Mouse (Mus musculus): ENCODE data around the gene Sbds. TPM values are rescaled to one million over a fixed set of nuclear protein-coding genes. Genes with fewer than 3 reads are reported as not detected.

Sbds gene
- polyA plus RNA-seq, 1 experiment, result 24.4 TPM

DNA sequence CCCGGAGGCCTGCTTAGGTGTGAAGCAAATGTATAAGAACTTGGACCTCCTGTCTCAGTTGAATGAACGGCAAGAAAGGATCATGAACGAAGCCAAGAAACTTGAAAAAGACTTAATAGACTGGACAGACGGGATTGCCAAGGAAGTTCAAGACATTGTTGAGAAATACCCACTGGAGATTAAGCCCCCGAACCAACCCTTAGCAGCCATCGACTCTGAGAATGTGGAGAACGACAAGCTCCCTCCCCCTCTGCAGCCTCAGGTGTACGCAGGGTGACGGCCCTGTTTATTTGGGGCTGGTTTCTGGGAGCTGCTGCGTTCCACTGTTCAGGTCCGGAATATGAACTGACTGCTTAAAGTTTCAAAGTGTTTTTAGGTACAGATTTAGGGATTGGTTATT is 42.4 kb downstream of the Sbds start:
- H3K27ac ChIP-seq (ENCODE audit: control insufficient read depth, insufficient read depth, low read length), result no peak overlapping the region
- no peak for DNase-seq
- H3K36me3 ChIP-seq (ENCODE audit: control insufficient read depth, insufficient read depth, low read length), result peaks cover 17% of the 10 kb centered on the region; the same call in 1 of the 2 replicates
- no peak overlapping the region for H3K4me3 ChIP-seq (ENCODE audit: control insufficient read depth, insufficient read depth, low read length)
- no peak for TF ChIP-seq POLR2A (IDR thresholded peaks at IDR 0.05; ENCODE audit: control insufficient read depth, extremely low read depth, insufficient read depth, low read length, poor library complexity)
- TF ChIP-seq CTCF (IDR thresholded peaks at IDR 0.05; ENCODE audit: borderline replicate concordance, control insufficient read depth, extremely low read depth, insufficient read depth, low read length, poor library complexity), result no peak
- H3K27me3 ChIP-seq (ENCODE audit: control insufficient read depth, insufficient read depth, low read length), result no peaks in the 10 kb centered on the region
- H3K4me1 ChIP-seq (replicated peaks; ENCODE audit: control insufficient read depth, insufficient read depth, low read length), result no peaks in the 10 kb centered on the region
- 97% methylated on average over 11 of the region's 11 CpGs for WGBS

DNA sequence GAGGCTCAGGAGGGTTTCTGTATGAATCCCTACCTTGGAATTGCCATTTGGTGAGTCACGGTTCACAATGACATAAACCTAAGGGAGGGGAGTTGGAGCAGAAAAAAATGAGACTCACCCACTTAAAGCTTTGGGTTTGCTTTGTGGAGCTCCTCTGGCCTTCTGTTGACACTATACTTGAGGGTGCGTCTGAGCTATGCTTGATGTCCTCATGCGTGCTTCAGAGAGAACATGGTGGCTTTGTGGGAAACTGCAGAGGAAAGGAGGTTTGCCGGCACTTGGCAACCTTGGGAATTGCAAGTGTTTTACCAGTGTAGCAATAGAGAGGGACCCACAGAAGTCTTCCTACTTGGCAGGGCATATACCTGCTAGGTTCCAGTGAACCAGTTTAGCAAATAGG is 48.0 kb downstream of the Sbds start:
- WGBS, result 98% methylated on average over 4 of the region's 4 CpGs
- no peak for DNase-seq
- Histone ChIP-seq H3K27ac (ENCODE audit: control insufficient read depth, insufficient read depth, low read length) (no peak overlapping the region), H3K27me3 (ENCODE audit: control insufficient read depth, insufficient read depth, low read length) (no peaks in the 10 kb centered on the region), H3K36me3 (ENCODE audit: control insufficient read depth, insufficient read depth, low read length) (peaks cover 13% of the 10 kb centered on the region; the same call in 1 of the 2 replicates), H3K4me1 (replicated peaks; ENCODE audit: control insufficient read depth, insufficient read depth, low read length) (peaks cover 10% of the 10 kb centered on the region), H3K4me3 (ENCODE audit: control insufficient read depth, insufficient read depth, low read length) (no peak overlapping the region)
- TF ChIP-seq POLR2A (IDR thresholded peaks at IDR 0.05; ENCODE audit: control insufficient read depth, extremely low read depth, insufficient read depth, low read length, poor library complexity) (no peak), CTCF (IDR thresholded peaks at IDR 0.05; ENCODE audit: borderline replicate concordance, control insufficient read depth, extremely low read depth, insufficient read depth, low read length, poor library complexity) (no peak)

DNA sequence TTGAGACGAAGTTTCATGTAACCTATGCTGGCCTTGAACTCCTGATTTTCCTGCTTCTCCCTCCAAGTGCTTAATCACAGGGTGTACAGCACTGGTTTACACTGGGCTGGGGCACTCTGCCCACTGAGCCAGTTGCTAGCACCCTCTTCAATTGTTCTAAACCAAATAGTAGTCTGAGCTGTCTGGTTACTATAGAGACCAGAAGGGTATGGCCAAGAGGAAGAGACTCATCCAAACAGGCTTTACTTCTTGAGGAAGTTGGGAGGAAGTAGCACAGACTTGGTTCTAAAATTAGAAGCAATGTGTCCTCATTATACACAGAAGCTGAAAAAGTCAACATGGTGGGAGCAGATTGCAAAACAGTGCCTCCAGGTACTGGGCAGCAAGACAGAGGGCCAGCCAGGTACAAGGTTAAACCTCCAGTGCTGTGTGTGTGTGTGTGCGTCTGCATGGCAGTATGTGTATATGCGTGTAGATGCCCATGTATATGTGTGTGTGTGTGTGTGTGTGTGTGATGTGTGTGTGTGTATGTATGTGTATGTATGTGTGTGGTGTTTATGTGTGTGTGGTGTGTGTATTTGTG is 49.8 kb downstream of the Sbds start:
- Histone ChIP-seq H3K27me3 (ENCODE audit: control insufficient read depth, insufficient read depth, low read length) (no peaks in the 10 kb centered on the region), H3K27ac (ENCODE audit: control insufficient read depth, insufficient read depth, low read length) (no peak overlapping the region), H3K4me1 (replicated peaks; ENCODE audit: control insufficient read depth, insufficient read depth, low read length) (peaks cover 10% of the 10 kb centered on the region), H3K4me3 (ENCODE audit: control insufficient read depth, insufficient read depth, low read length) (no peak overlapping the region), H3K36me3 (ENCODE audit: control insufficient read depth, insufficient read depth, low read length) (peaks cover 7% of the 10 kb centered on the region; the same call in 1 of the 2 replicates)
- TF ChIP-seq CTCF (IDR thresholded peaks at IDR 0.05; ENCODE audit: borderline replicate concordance, control insufficient read depth, extremely low read depth, insufficient read depth, low read length, poor library complexity) (no peak), POLR2A (IDR thresholded peaks at IDR 0.05; ENCODE audit: control insufficient read depth, extremely low read depth, insufficient read depth, low read length, poor library complexity) (no peak)
- DNase-seq, result no peak
- WGBS, result 96% methylated on average over 3 of the region's 3 CpGs

- peak; percentile 3 for DNase-seq
- H3K4me3 ChIP-seq (ENCODE audit: control insufficient read depth, insufficient read depth, low read length), result no peak overlapping the region
- peaks cover 10% of the 10 kb centered on the region for H3K4me1 ChIP-seq (replicated peaks; ENCODE audit: control insufficient read depth, insufficient read depth, low read length)
- WGBS, result 32% methylated on average over 6 of the region's 6 CpGs
- TF ChIP-seq POLR2A (IDR thresholded peaks at IDR 0.05; ENCODE audit: control insufficient read depth, extremely low read depth, insufficient read depth, low read length, poor library complexity) (no peak), CTCF (IDR thresholded peaks at IDR 0.05; ENCODE audit: borderline replicate concordance, control insufficient read depth, extremely low read depth, insufficient read depth, low read length, poor library complexity) (no peak)
- peaks cover 5% of the 10 kb centered on the region; the same call in 1 of the 2 replicates for H3K36me3 ChIP-seq (ENCODE audit: control insufficient read depth, insufficient read depth, low read length)
- no peaks in the 10 kb centered on the region for H3K27me3 ChIP-seq (ENCODE audit: control insufficient read depth, insufficient read depth, low read length)
- peak overlapping the region; percentile 64; the same call in 1 of the 2 replicates for H3K27ac ChIP-seq (ENCODE audit: control insufficient read depth, insufficient read depth, low read length)
Measured at GRCm38 (mm10) chr5:130204560-130204959, 50.8 kb downstream of the Sbds start.

GRCm38 (mm10) chr5:130203948-130204347 is 51.4 kb downstream of the Sbds start:
- Histone ChIP-seq H3K36me3 (ENCODE audit: control insufficient read depth, insufficient read depth, low read length) (peaks cover 3% of the 10 kb centered on the region; the same call in 1 of the 2 replicates), H3K27ac (ENCODE audit: control insufficient read depth, insufficient read depth, low read length) (no peak overlapping the region), H3K27me3 (ENCODE audit: control insufficient read depth, insufficient read depth, low read length) (no peaks in the 10 kb centered on the region), H3K4me1 (replicated peaks; ENCODE audit: control insufficient read depth, insufficient read depth, low read length) (peaks cover 10% of the 10 kb centered on the region), H3K4me3 (ENCODE audit: control insufficient read depth, insufficient read depth, low read length) (no peak overlapping the region)
- WGBS, result 51% methylated on average over 4 of the region's 4 CpGs
- no peak for DNase-seq
- TF ChIP-seq POLR2A (IDR thresholded peaks at IDR 0.05; ENCODE audit: control insufficient read depth, extremely low read depth, insufficient read depth, low read length, poor library complexity) (no peak), CTCF (IDR thresholded peaks at IDR 0.05; ENCODE audit: borderline replicate concordance, control insufficient read depth, extremely low read depth, insufficient read depth, low read length, poor library complexity) (no peak)

GRCm38 (mm10) chr5:130200233-130201029 is 54.9 kb downstream of the Sbds start:
- Histone ChIP-seq H3K36me3 (ENCODE audit: control insufficient read depth, insufficient read depth, low read length) (peaks cover 11% of the 10 kb centered on the region; the same call in 1 of the 2 replicates), H3K27ac (ENCODE audit: control insufficient read depth, insufficient read depth, low read length) (no peak overlapping the region), H3K4me1 (replicated peaks; ENCODE audit: control insufficient read depth, insufficient read depth, low read length) (peaks cover 5% of the 10 kb centered on the region), H3K27me3 (ENCODE audit: control insufficient read depth, insufficient read depth, low read length) (no peaks in the 10 kb centered on the region), H3K4me3 (ENCODE audit: control insufficient read depth, insufficient read depth, low read length) (no peak overlapping the region)
- DNase-seq, result no peak
- WGBS, result 93% methylated on average over 10 of the region's 10 CpGs
- no peak for TF ChIP-seq CTCF (IDR thresholded peaks at IDR 0.05; ENCODE audit: borderline replicate concordance, control insufficient read depth, extremely low read depth, insufficient read depth, low read length, poor library complexity)
- no peak for TF ChIP-seq POLR2A (IDR thresholded peaks at IDR 0.05; ENCODE audit: control insufficient read depth, extremely low read depth, insufficient read depth, low read length, poor library complexity)

All from thymus, adult 2 months (tissue).